Mouse (Mus musculus): Measurements from ENCODE around the gene Ints3.

The Ints3 gene

GRCm38 (mm10) chr3:90433381-90434020, at the start of gene Ints3:
Gene Ints3, minus strand, starts transcription at chr3:90433622.
- peak; percentile 100 for DNase-seq (ENCODE audit: low spot score)

GRCm38 (mm10) chr3:90475831-90476611, 42.6 kb upstream of the Ints3 start, which contains the start of gene Ilf2:
Gene Ilf2, plus strand, starts transcription at chr3:90476126.
- peak; percentile 95 for DNase-seq (ENCODE audit: low spot score)

GRCm38 (mm10) chr3:90475151-90475830, 41.9 kb upstream of the Ints3 start:
- no peak for DNase-seq (ENCODE audit: low spot score)

DNA sequence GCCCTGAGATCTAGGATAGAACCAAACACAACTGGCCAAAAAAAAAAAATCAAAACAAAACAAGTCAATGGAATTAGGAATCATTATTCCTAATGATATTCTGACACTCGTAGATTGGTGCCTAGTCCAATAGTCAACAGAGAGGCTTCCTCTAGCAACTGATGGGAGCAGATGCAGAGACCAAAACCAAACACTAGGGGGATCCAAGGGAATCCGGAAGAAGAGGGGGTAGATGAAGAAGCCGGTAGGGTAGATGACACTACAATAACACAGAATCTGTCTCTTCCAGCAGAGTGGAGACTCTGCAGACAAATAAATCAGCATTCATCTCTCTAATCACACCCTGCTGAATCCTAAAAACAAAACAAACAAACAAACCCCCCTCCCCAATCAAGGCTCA, 38.8 kb upstream of the Ints3 start:
- DNase-seq (ENCODE audit: low spot score), result peak; percentile 58

DNA sequence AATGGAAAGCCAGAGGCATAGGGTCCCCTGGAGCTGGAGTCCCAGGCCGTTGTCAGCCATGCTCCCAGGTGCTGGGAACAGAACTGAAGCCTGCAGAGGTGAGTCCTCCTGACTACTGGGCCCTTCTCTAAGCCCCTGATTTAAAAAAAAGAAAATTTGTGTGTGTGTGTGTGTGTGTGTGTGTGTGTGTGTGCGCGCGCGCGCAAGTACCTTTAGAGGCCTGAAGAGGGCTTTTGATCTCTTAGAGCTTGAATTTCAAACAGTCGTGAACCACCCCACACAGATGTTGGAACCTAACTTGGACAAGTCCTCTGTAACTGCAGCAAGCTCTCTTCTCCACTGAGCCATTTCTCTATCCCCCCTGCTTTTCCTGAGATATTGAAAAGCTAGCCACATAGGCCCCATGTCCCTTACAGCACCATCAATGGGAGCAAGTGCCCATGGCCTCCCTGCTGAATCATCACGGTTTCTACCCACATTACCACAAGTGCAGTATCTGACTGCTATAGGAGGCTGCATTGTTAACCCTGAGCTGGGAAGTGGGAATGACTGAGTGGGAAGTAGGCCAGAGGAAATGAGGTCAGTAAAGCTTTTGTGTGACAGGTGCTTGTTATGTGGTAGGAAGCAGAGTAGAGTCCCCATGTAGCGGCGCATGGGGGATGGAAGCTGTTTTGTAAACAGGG, 34.3 kb upstream of the Ints3 start:
- DNase-seq (ENCODE audit: low spot score), result no peak

DNA sequence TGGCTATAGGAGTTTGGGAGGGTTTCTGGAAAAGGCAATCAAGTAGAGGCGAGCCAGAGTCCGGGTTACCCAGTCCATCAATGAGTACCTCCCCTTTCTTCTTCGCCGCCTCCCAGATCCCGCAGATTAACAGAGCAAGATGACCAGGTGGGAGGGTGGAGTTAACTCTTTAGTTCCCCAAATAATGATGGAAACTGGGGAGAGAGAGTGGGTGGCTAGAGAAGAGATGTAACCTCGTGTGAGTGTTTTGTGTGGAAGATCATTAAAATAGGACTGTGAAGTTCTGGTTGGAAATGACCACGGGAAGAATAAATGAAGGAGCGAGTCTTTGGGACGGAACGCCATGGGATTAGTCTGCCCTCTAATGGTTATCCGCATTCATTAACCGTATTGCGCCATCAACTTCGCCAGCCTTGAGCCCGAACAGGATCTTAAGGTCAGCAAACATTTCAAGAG, 32.9 kb upstream of the Ints3 start:
- DNase-seq (ENCODE audit: low spot score), result peak; percentile 71

GRCm38 (mm10) chr3:90465686-90466310, 32.4 kb upstream of the Ints3 start, which contains the start of gene Npr1:
Gene Npr1, minus strand, starts transcription at chr3:90465866.
- DNase-seq (ENCODE audit: low spot score), result peak; percentile 41

GRCm38 (mm10) chr3:90465081-90465685, 31.8 kb upstream of the Ints3 start:
- peak; percentile 16 for DNase-seq (ENCODE audit: low spot score)

DNA sequence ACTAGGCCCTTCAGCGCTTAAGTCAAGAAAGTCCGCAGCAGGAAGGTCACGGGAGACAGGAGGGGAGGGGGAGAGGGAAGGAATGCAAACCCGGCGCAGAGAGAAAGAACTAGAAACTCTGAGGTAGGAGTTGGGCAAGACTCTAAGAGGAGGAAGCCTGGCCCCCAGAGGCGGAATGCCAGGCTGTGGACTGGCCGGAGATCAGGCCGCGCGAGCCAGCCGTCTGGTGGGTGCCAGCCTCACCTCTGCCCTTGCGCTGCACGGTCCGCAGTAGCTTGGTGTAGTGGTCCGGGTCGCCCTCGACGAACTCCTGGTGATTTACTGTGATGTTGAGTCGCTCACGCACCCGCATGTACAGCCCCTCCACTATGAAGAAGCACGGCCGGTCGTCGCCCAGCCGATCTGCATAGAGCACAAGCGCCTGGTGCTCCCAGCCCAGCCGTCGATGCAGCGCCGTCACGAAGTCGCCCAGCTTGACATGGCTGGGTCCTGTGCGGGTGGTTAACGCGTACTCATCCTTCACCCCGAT, 31.2 kb upstream of the Ints3 start:
- peak; percentile 41 for DNase-seq (ENCODE audit: low spot score)

DNA sequence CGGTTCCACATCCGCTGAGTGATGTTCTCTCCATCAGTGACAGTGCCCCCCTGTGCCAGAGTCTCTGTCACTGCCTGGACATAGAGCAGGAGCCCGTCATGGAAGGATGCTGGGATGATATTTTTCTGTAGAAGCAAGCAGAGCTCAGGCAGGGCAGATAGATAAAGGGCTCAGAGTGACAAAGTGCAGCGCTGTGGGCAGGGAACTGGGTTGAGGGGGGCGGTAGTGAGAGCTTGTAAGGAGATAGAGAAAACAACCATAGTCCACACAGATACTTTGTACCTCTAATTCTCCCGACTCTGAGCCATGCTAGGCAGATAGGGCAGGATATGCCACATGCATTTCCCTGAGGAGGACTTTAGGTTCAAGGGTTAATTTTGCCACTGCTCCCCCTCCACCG, 29.2 kb upstream of the Ints3 start:
- no peak for DNase-seq (ENCODE audit: low spot score)

DNA sequence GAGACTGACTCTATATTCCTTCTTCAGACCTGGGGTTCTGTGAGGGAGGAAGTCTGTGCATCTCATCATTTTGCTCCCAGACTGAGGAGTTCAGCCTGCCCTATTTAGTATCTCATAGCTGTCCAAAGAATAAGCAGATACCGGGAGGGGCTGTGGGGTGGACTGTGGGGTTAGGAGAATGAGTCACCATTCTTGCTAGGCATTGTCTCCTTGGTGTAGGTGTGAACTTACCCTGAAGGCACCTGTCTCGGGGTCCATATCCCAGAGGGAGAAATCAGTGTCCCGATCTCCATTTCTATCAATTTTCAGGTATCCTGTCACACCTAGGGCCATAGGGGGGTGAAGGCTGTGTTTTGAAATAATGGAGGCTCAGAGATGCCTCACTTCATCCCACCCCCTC, 28.5 kb upstream of the Ints3 start:
- DNase-seq (ENCODE audit: low spot score), result no peak

- DNase-seq (ENCODE audit: low spot score), result no peak
Observed at GRCm38 (mm10) chr3:90460315-90460714, 26.9 kb upstream of the Ints3 start.

- no peak for DNase-seq (ENCODE audit: low spot score)
Observed at GRCm38 (mm10) chr3:90459727-90460126, 26.3 kb upstream of the Ints3 start.

DNA sequence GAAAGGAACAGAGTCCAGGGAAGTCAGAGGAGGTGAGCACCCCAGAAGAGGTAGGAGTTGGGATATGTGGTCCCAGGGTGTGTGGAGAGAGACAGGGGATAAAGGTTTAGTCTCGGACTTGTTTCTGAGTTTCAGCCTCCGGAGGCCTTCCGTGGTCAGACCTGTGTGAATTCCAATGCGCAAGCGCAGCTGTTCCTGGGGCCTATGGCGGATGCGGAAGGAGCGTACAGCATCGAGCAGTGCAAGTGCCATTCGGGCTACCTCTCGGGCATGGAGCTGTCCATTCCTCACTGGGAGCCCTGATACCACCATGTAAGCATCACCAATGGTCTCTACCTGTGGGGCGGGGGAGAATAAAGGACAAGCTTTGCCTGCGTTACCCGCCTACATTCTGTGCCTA, 21.5 kb upstream of the Ints3 start:
- no peak for DNase-seq (ENCODE audit: low spot score)

- no peak for DNase-seq (ENCODE audit: low spot score)
Observed at GRCm38 (mm10) chr3:90451396-90452095, 18.1 kb upstream of the Ints3 start.

- no peak for DNase-seq (ENCODE audit: low spot score)
Observed at GRCm38 (mm10) chr3:90450874-90451273, 17.5 kb upstream of the Ints3 start.

- no peak for DNase-seq (ENCODE audit: low spot score)
Observed at GRCm38 (mm10) chr3:90448626-90449025, 15.2 kb upstream of the Ints3 start.

- no peak for DNase-seq (ENCODE audit: low spot score)
Observed at GRCm38 (mm10) chr3:90447123-90447494, 13.7 kb upstream of the Ints3 start.

DNA sequence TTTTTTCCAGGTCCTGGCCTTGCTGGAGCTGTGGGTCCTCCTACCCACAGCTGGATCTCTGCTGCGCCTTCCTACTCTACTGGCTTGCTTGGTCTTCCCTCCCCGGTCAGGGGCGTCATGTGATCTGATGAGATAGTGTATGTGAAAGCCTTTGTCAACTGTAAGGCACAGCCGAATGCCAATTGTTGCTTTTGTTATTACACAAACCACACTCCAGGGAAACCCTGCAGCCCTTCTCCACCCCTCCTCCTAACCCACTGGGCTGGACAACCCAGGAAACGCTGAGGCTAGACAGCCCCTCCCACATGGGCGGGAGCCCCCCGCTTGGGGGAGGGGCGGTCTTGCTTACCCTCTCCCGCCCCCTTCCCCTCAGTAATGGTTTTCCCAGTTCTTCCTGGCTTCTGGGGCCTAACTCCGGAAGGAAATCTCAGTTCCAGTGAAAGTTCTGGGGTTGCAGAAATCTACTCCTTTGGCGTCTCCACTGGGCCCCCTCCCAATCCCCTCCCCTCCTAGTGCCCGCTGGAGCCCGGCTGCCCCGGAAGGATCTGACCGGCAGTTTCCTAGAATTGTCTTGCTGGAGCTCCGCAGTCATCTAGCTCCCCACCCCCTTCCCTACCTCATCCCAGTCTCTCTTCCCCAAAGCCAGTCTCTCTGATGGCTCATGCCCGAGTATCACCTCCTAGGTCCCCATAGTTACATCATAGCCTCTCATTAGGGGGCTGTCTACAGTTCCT, 13.1 kb upstream of the Ints3 start:
- DNase-seq (ENCODE audit: low spot score), result peak; percentile 79
